Mouse (Mus musculus) urinary bladder, postnatal 14 days (tissue): ENCODE results near the gene Prdm16.

Experiments used
- DNase-seq: peaks from one replicate; pipeline ENCODE4 v3.0.0; 2021; ENCODE audit warnings: low spot score

The Prdm16 gene

DNA sequence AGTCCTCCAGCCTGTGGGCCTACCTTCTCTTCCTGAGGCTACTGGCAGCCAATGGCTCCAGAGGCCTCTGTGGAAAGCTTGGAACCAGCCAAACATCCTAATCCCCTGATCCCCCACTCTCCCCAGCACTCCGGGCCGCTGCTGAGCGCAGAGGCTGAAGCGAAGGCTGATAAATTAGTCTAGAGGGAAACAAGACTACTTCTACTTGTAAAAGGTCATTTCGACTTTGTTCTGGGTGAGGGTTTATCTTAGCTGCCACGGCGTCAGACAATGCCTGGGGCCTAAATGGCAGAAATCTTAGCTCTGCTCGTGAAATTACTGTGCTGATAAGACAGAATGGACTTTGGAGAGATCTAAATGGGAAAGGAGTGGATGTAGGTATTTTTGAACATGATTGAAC is 120.2 kb downstream of the Prdm16 start:
- no peak for DNase-seq

DNA sequence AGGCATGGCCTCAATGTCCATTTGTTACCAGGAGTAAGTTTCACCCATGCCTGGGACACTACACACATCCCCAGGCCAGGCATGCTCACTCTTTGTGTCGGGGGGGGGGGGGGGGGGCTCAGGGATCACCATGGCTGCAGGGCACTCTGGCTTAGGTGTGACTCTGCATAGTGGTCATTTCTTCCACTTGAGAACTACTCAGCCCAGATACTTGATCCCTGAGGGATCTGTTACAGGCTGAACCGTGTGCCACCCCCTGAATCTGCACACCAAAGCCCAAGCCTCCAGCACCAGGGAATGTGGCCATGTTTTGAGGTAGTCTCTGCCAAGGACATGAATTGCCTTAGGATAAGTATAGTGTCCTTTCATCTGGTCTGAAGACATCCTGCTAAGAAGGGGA is 123.0 kb downstream of the Prdm16 start:
- no peak for DNase-seq

DNA sequence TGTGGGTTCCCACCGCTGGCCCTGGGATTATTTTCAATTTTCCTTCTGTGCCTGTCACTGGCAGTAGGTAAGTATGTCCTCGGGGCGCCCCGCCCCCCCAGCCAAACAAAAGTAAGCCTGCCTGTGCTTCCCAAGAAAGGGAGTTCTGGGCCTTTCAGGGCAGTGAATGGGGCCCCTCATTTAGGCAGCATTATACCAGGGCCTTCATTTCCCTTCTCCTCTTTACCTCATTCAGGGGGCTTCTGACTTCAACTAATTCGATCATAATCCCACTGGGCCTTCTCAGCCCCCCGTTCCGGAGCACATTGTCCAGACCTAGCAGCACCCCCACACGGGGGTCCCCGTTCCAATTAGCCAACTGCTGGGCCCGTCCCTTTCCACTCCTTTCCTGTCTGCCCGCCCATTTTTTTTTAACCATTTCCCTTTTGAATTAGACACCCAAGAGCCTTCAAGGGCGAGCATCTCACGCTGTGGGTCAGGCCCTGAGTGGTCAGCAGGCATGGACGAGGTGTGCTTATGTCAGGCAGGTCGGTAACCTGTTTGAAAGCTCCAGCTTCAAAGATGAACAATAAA is 124.1 kb downstream of the Prdm16 start:
- no peak for DNase-seq

DNA sequence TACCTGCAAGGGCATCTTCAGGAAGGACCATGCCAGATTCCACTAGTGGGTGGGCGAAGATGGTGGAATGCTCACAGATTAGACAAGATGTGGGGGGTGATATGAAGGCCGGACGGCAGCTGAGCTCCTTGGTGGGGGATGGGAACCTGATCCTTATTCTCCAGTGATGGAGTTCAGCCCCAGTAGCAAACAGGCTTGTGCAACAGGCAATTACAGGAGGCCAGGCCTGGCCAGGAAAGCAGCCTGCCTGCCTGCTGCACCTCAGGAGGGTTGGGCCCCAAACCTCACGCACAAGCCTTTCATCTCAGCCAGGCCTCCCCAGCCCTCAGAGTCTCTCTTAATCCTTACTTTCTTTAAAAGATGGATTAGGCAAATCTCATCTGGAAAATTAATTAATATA is 124.9 kb downstream of the Prdm16 start:
- DNase-seq = no peak

DNA sequence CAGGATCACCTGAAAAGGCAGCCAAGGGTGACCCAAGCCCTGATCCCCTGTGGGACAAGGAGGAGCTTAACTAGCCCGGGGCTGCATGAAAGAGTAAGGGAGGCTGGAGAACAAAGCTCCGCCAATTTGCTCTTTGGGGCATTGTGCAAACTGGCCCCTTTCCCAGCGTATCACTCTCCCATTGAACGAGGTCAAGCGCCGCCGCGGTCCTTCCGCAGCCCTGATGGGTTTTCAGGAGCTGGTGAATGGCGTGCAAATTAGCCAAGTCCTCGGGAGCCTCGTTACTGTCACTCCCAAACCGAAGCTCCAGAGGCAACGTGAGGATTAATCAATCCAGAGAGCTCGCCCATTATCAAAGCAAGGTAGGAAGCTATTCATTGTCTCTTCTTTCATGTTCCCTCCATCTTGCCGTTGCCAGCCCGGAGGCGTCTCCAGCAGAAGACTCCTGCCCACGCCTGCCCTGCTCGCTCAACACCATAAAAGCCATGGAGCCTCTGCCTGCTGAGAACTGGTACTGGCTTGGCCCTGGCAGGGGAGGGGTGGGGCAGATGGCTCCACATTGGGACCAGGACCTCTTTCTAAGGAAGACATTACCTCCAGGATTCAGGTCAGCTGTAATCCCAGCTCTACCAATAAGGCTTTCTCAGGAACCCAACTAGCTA is 129.8 kb downstream of the Prdm16 start:
- DNase-seq = no peak

DNA sequence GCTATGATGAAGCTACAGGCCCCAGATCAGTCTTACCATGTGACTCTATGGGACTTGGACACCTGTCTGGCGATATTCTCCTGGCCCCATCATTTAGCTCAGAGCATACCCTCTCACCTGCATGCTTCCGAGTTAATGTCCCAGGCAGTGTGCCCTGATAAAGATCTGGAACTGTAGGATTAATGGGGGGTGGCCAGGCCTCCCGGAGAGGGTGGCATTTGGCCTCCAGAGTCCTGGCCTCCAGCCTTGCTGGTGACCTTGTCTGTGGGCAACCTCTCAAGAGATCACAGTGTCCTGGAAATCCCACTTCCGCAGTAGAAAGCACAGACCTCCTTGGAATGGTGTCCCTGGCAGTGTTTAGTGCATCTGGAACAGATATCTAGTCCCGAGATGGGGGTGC is 131.4 kb downstream of the Prdm16 start:
- DNase-seq = no peak

DNA sequence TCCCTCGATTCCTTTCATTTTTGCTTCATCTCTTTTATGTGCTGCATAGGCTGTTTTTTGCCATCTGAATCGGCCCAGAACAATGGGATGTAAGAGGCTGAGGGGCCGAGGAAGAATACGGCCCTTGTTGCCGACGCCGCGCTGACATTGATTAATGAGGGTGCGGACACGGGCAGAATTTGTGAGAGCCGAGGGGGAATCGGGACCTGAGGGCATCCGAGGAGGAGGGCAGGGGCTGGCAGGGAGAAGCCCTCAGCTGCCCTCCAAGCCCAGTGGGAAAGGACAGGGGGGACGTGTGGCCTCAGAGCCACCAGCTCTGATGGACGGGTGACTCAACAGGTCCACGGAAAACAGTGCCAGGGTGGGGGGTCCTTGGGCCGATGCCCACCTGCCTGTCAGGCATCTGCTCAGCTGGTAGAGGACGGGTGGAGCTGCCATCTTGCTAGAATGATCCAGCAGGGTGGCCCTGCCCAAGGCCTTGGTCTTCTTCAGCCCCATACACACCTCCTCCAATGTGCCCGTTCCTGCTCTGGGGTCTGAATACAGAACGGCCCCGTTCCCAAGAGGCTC is 133.3 kb downstream of the Prdm16 start:
- DNase-seq = no peak

DNA sequence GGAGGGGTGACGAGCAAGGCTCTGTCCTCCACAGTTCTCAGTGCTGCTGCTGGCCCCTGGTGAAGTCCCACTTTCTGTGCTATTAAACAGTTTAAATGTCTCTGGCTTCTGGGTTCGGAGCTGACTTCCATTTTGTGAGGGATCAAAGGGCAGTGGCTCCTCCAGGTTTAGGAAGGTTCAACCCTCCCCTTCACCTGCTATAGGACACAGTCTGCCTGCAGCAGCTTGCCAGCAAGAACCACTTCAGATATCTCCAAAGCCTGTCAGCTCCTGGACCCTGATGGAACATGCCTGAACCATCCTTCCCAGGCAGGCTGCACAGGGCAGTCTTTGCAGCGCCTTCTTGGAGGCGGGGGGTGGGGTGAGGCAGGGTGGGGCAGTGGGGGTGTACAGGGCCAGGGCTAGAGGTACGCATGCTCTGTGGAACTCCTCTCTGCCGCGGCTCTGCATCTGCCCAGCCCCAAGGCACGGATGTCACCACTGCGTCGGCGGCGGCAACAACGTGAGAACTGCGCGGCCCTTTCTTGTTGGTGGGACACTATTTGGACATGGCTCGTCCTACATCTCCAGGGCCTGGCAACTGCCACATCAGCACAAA is 134.2 kb downstream of the Prdm16 start:
- DNase-seq = peak; percentile 37

DNA sequence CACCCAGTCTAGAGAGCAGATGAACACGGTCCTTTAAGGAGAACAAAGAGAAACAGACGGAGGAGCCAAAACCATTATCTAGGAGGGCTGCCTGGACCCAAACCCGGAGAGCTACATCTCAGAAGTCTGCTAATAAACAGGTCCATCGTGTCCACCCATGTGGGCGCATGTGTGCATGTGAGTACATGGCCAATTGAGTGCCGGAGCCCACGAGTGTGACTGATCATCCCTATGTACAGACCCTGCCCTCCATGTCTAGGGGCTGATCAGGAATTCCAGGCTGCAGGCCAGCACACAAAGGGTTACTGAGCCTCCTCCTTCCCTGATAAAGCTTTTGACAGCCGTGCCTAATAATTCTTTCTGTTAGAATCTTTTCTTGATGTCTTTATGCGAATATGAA is 136.0 kb downstream of the Prdm16 start:
- no peak for DNase-seq

DNA sequence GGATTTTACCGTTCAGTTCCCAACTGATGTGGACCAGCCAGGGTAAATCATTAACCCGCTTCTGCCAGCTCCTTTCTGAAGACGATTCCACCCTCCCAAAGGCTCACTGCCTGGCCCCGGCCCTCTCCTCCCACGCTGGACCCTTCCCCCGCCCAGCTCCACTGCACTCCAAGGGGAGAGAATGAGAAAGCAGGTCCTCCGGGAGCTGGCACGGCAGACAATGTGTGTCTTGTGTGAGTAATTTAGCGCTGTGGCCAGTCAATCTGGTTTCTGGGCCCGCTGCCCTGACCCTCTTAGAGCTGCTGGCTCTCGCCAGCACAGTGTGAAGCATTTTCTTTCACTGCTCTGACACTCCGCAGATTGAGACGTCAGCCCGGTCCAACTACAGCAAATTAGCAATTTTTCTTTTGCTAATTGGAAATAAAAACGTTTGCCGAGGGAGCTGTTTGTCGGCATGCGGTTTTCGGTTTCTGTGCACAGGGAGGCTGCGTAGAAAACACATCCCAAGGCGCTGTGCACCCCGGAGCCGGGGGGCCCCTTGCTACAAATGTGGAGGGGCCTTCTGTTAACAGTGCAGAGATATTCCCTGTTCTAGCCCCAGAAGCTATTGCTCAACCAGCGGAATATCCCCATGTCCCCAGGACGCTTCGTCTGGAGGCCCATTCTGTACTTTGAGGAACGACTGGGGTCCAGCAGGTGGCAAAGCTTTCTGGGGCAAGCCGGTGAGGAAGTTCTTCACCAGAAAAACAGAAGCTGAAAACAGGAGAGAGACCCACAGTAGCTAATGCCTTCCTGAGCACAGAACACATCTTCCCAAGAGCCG is 136.8 kb downstream of the Prdm16 start:
- peak; percentile 64 for DNase-seq

DNA sequence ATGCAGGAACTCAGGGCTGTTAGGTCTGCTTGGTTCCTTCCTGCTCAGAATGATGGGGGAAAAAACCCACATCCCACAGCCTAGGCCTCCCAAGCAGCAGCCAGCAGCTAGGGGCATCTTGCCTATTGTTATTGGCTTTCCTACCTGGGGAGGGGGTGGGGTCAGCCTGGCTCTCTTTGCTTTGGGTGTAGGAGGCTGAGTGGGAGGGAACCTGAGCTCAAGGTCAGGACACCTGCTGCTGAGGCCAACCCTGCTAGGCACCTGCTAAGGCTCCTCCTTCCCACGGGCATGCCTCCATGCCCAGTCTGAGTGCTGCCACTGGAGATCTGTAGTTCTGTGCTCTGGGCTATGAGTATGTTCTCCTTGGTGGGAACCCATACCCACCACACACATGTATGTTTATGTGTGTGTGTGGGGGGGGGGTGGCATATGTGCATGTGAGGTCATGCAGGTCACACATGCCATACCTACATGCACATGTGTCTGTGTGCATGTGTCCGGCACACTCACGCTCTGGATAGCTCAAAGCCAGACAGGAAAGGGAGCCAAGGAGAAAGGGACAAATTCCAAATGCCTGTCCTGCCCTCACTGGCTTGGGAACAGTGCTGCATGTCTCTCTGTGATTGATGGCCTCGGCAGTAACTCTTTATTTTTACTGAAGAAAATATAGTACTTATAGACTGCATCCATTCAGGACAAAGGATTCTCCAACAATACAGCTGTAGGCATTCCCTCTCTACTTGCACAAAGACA is 139.1 kb downstream of the Prdm16 start:
- no peak for DNase-seq

DNA sequence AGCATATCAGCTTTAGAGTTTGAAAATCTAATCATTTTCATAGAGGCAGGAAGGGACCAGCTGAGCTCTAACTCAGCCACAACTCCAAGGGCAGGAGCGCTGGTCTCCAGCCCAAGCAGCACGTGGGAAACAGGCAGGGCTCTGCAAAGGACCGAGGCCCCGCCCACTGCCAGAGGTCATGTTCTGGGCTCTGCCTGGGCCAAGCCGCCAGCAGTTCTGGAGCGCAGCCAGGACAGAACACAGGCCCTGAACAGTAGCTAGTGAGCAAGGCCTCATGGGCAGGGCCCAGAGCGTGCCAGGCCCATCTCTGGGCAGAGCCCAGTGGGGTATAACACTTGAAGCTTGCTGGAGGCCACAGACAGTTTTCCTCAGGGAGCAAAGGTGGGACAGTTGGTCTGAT is 139.7 kb downstream of the Prdm16 start:
- DNase-seq = peak; percentile 91

DNA sequence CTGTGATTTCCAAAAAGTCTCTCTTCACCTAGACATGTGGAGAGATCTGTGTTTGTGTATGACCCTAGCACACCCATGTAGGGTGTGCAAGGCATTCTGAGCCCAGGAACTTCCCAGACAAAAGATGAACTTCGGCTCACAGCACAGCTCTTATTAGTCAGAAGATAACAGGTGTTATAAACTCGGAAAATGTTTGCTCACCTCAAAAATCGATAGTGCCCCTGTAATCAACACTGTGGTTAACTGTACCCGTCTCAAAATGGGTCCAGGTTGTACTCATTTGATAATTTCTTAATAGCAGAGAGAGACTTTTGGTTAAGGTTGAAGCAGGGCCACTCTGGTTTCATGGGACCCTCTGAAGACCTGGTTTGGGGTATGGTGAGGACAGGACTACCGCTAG is 140.2 kb downstream of the Prdm16 start:
- no peak for DNase-seq

DNA sequence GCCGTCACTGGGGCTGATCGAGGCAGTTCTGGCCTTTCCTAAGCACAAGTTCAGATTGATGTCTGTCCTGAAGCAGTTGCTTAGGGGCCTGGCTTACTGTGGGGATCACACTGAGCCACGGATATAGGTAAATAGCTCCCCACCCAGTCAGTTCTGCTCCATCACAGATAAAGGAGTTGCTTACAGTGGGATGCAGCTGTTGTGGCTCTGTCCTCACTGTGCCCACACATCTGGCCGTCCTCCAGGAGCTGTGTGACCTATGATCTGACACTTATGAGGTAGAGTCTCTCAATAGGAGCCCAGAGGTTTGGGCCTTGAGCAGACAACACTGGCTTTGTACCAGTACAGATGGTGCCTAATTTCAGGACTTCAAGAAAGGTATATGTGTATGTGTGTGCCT is 142.7 kb downstream of the Prdm16 start:
- DNase-seq = no peak

DNA sequence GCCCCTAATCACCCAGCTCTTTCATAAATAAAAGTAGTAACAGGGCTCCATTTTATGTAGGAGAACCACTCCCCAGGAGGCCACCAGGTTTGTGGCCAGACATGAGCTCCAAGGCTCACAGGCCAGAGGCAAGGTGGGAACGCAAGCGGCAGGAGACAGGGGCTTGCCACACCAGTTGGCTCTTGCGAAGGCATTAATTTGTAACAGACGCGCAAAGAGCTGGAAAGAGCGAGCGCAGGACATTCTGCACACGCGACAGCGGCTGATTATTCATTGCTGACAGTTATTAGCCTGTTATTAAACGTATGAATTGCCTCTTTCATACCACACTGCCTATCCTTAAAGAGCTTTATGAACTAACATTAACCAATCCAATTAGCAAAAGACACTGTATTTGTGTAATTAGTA is 144.0 kb downstream of the Prdm16 start:
- no peak for DNase-seq

DNA sequence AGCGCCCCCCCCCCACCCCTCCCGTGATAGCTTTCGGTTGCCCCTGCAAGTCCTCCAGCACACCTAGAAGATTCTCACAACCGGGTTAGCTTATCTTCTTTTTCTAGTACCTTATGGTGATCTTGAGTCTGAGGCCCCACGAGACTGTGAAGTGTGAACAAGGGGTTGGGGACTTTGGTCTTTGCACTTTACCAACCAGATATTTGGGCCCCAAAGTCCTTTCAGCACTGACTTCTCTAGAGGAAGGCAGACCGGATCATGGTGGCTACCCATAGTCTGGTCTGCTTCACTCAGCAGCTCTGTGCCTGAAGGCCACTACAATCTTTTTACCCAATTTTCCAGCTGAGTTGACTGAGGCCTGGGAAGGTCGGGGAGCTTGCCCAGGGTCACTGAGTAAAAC is 144.4 kb downstream of the Prdm16 start:
- no peak for DNase-seq

DNA sequence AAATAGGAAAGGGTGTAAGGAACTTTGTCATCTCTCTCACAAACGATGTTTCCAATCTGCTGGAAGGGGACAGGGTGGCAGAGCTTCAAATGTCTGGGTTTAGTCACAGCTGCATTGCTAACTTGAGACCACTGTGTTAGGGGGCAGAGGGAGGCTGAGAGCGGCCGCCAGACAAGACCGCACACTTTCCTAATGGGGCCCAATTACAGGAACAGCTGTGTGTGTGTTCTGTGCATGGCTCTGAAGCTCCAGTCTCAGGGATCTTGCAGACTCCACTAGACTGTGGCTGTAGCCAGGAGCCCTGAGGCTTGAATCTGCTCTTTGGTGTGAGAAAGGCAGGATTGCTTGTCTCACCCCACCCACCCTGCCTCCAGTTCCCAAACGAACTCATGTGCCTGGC is 148.6 kb downstream of the Prdm16 start:
- no peak for DNase-seq

DNA sequence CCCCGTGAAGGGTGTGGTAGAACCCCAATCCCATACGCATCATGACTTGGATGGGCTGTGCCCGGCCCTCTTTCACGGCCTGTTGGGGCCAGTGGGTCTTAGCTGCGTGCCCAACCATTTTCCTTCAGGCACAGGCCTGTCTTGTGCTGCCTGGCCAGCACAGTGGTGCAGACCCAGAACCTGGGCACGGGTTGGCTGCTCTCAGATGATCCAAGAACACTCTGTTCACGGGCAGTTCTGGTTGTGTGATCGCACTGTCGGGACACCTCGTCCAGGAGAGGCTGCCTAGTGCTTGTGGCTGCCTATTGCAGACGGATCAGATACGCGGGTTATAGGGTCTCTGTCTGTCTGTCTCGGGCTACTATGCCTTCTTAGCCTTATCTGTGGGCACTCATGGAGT is 154.0 kb downstream of the Prdm16 start:
- no peak for DNase-seq

DNA sequence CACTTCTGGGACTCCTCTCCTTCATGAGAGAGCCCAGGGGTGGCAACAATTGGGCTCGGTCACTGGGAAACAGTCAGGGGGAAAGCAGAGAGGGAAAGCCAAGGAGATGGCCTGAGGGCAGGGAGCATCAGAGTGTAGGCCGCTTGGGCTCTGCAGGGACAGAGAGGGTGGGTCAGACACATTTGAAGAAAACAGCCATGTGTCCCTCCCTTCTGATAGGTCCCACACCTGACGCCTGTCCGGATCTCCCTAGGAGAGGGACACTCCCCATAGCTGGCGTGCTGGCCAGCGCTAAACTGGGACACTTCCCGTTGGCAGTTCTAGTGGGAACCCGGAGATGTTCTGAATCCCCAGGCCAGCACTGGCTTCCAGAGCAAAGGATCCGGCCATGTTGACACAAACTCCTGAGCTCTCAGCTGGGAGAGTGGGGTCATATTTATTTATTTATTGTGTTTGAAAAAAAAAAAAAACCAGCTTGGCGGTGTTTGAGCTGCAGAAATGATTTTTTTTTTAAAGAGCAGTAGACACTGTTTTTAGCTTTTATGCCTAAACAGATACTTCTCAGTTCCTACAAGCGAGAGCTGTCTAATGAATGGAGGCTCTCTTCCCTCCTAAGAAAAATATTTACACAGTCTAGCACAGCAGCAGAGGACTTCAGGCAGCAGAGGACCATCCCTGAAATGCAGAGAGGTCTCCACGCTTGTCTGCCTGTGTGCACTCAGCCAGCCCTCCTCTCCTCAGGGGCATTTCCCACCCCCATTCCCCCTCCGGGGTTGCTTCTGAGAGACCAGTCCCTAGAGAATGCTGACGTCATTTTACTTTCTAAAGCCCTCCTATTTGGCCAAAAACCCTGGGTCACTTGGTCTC is 154.7 kb downstream of the Prdm16 start:
- DNase-seq = no peak

DNA sequence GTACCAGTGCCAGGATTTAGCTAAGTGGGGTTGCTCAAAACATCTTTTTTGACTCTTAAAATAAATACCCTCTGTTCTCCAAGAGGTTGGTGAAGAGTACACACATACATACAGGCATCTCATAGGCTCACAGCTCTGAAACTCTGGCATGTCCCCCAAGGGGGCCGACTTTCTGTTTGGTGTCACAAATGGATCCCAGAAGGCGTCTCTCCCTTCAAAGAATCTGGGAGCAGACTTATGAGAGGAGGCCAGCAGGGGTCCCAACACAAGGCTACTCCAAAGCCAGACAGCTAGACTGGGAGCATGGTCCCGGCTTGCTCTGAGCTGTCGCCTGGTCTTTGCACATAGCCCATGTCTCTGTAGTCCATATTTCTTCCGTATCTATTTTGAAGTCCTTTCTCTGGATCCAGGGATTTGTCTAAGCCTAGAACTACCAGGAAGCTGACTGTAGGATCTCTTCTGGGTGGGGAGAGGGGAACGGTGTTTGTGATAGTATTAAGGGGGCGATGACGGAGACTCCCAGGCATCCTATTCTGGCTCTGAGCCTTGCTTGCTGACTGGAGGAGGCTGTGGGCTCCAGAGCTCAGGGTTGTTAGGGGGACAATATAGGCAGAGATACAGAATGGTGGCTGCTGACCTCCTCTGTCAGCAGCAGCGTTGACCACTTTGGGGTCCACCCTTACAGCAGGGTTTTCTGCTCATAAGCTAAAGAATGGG is 156.0 kb downstream of the Prdm16 start:
- DNase-seq = no peak
